Mouse (Mus musculus) MEL (cell line): ENCODE data around the gene Kcnh4. TPM values are rescaled to one million over a fixed set of nuclear protein-coding genes. Genes with fewer than 3 reads are reported as not detected.
A peak's percentile ranks its signal among the peaks of the same experiment; 100 is the strongest.

Experiments used
- DNase-seq: peaks from one replicate; pipeline ENCODE4 v3.0.0; 2011; ENCODE audit warnings: low read depth, low spot score
- H3K27ac ChIP-seq: 2 replicates; pipeline ENCODE4 v1.5.1; 2012; ENCODE audit warnings: low read depth, mild to moderate bottlenecking, control low read depth, low read length, moderate library complexity; ENCODE audit not compliant: control insufficient read depth
- H3K27me3 ChIP-seq, 2 experiments: fragments of 150-350 bp in 1 of 2; sonication (generic) in 1 of 2; 2 replicates each; pipeline ENCODE4 v1.6.1; 2012; ENCODE audit warnings: low read length in 2 of 2, mild to moderate bottlenecking in 2 of 2, improper control_type of control experiment in 1 of 2, moderate library complexity in 1 of 2; ENCODE audit not compliant: insufficient read depth in 2 of 2, control insufficient read depth in 1 of 2
- H3K36me3 ChIP-seq, 2 experiments: 2 replicates each; pipeline ENCODE4 v1.6.1; 2012 to 2014; ENCODE audit warnings: low read length in 2 of 2, improper control_type of control experiment in 1 of 2, inconsistent platforms in 1 of 2, mild to moderate bottlenecking in 1 of 2; ENCODE audit not compliant: insufficient read depth in 2 of 2, control insufficient read depth in 1 of 2
- H3K4me1 ChIP-seq, 2 experiments: fragments of 150-350 bp in 1 of 2; sonication (generic) in 1 of 2; 2 replicates each; pipeline ENCODE4 v1.6.1; 2012; ENCODE audit warnings: low read length in 2 of 2, improper control_type of control experiment in 1 of 2, mild to moderate bottlenecking in 1 of 2; ENCODE audit not compliant: insufficient read depth in 2 of 2, control insufficient read depth in 1 of 2
- H3K4me3 ChIP-seq, 2 experiments: fragments of 150-350 bp in 1 of 2; sonication (generic) in 1 of 2; 2 replicates each; pipeline ENCODE4 v1.5.1; 2012; ENCODE audit warnings: low read depth in 2 of 2, low read length in 2 of 2, mild to moderate bottlenecking in 2 of 2, moderate library complexity in 2 of 2, control low read depth in 1 of 2, improper control_type of control experiment in 1 of 2; ENCODE audit not compliant: control insufficient read depth in 1 of 2, insufficient read depth in 1 of 2
- H3K79me2 ChIP-seq: 2 replicates; pipeline ENCODE4 v1.6.1; 2012; ENCODE audit warnings: mild to moderate bottlenecking, low read length, moderate library complexity; ENCODE audit not compliant: control insufficient read depth, poor library complexity, insufficient read depth
- H3K9ac ChIP-seq: 2 replicates; pipeline ENCODE4 v1.6.1; 2012; ENCODE audit warnings: low read depth, mild to moderate bottlenecking, control low read depth, low read length, moderate library complexity; ENCODE audit not compliant: control insufficient read depth, poor library complexity, severe bottlenecking
- H3K9me3 ChIP-seq: fragments of 150-350 bp; sonication (generic); replicated peaks from 2 replicates; pipeline ENCODE4 v1.6.1; 2012; ENCODE audit warnings: mild to moderate bottlenecking, low read length, improper control_type of control experiment, moderate library complexity; ENCODE audit not compliant: insufficient read depth
- BHLHE40 ChIP-seq: IDR thresholded peaks from 2 replicates; pipeline ENCODE4 v1.6.1; 2012; ENCODE audit warnings: low read depth, mild to moderate bottlenecking, inconsistent platforms, low read length, improper control_type of control experiment, borderline replicate concordance
- CHD1 ChIP-seq: IDR thresholded peaks from 2 replicates; pipeline ENCODE4 v1.6.1; 2012; ENCODE audit warnings: low read depth, mild to moderate bottlenecking, inconsistent platforms, low read length, improper control_type of control experiment
- CHD2 ChIP-seq: IDR thresholded peaks from 2 replicates; pipeline ENCODE4 v1.6.1; 2011; ENCODE audit warnings: low read length, improper control_type of control experiment
- CTCF ChIP-seq, 3 experiments: IDR thresholded peaks in 2 of 3; conservative IDR thresholded peaks in 1 of 3; 2 replicates each; pipeline ENCODE4 v1.5.1; 2011 to 2012; ENCODE audit warnings: low read length in 3 of 3, low read depth in 2 of 3, mild to moderate bottlenecking in 2 of 3, improper control_type of control experiment in 1 of 3, inconsistent platforms in 1 of 3, mixed read lengths in 1 of 3, moderate library complexity in 1 of 3; ENCODE audit not compliant: control insufficient read depth in 1 of 3, insufficient read depth in 1 of 3, poor library complexity in 1 of 3, severe bottlenecking in 1 of 3
- E2F4 ChIP-seq: IDR thresholded peaks from 2 replicates; pipeline ENCODE4 v1.6.1; 2011; ENCODE audit warnings: low read depth, low read length, improper control_type of control experiment, borderline replicate concordance
- ELF1 ChIP-seq: IDR thresholded peaks from 2 replicates; pipeline ENCODE4 v1.6.1; 2014; ENCODE audit warnings: low read depth, mild to moderate bottlenecking, inconsistent platforms, low read length, improper control_type of control experiment, moderate library complexity
- EP300 ChIP-seq, 2 experiments: IDR thresholded peaks; 2 replicates each; pipeline ENCODE4 v1.6.1; 2011; ENCODE audit warnings: improper control_type of control experiment in 2 of 2, low read length in 2 of 2, low read depth in 1 of 2, mild to moderate bottlenecking in 1 of 2
- ETS1 ChIP-seq: IDR thresholded peaks from 2 replicates; pipeline ENCODE4 v1.6.1; 2012; ENCODE audit warnings: low read depth, mild to moderate bottlenecking, inconsistent platforms, low read length, improper control_type of control experiment, moderate library complexity
- GATA1 ChIP-seq: IDR thresholded peaks from 2 replicates; pipeline ENCODE4 v1.6.1; 2011; ENCODE audit warnings: low read depth, low read length, improper control_type of control experiment
- HCFC1 ChIP-seq: IDR thresholded peaks from 2 replicates; pipeline ENCODE4 v1.6.1; 2012; ENCODE audit warnings: low read depth, mild to moderate bottlenecking, inconsistent platforms, low read length, improper control_type of control experiment, moderate library complexity
- JUND ChIP-seq: IDR thresholded peaks from 2 replicates; pipeline ENCODE4 v1.6.1; 2011; ENCODE audit warnings: low read depth, mild to moderate bottlenecking, improper control_type of control experiment, low read length
- KAT2A ChIP-seq: conservative IDR thresholded peaks from 2 replicates; pipeline ENCODE4 v1.6.1; 2012; ENCODE audit warnings: low read depth, low read length, improper control_type of control experiment, inconsistent platforms
- MAX ChIP-seq: IDR thresholded peaks from 2 replicates; pipeline ENCODE4 v1.6.1; 2011; ENCODE audit warnings: low read length, improper control_type of control experiment
- MAZ ChIP-seq: IDR thresholded peaks from 2 replicates; pipeline ENCODE4 v1.6.1; 2012; ENCODE audit warnings: low read depth, mild to moderate bottlenecking, inconsistent platforms, low read length, improper control_type of control experiment
- MEF2A ChIP-seq: IDR thresholded peaks from 2 replicates; pipeline ENCODE4 v1.6.1; 2014; ENCODE audit warnings: low read depth, mild to moderate bottlenecking, inconsistent platforms, low read length, improper control_type of control experiment; ENCODE audit not compliant: poor library complexity, insufficient replicate concordance, severe bottlenecking; ENCODE audit errors: extremely low read depth
- MXI1 ChIP-seq: IDR thresholded peaks from 2 replicates; pipeline ENCODE4 v1.6.1; 2011; ENCODE audit warnings: mild to moderate bottlenecking, low read depth, low read length, improper control_type of control experiment
- MYB ChIP-seq: IDR thresholded peaks from 2 replicates; pipeline ENCODE4 v1.6.1; 2011; ENCODE audit warnings: mild to moderate bottlenecking, low read depth, low read length, improper control_type of control experiment
- MYC ChIP-seq: IDR thresholded peaks from 2 replicates; pipeline ENCODE4 v1.6.1; 2011; ENCODE audit warnings: low read depth, mild to moderate bottlenecking, low read length, improper control_type of control experiment, moderate library complexity
- NRF1 ChIP-seq: IDR thresholded peaks from 2 replicates; pipeline ENCODE4 v1.6.1; 2014; ENCODE audit warnings: low read depth, mild to moderate bottlenecking, inconsistent platforms, low read length, improper control_type of control experiment, moderate library complexity; ENCODE audit not compliant: poor library complexity, insufficient read depth, severe bottlenecking
- POLR2A ChIP-seq, 2 experiments: IDR thresholded peaks; 2 replicates each; pipeline ENCODE4 v1.6.1; 2011 to 2012; ENCODE audit warnings: low read length in 2 of 2, mild to moderate bottlenecking in 2 of 2, control low read depth in 1 of 2, improper control_type of control experiment in 1 of 2, low read depth in 1 of 2, moderate library complexity in 1 of 2; ENCODE audit not compliant: control insufficient read depth in 1 of 2, insufficient read depth in 1 of 2, poor library complexity in 1 of 2
- POLR2AphosphoS2 ChIP-seq: IDR thresholded peaks from 2 replicates; pipeline ENCODE4 v1.6.1; 2011; ENCODE audit warnings: low read length, improper control_type of control experiment
- RAD21 ChIP-seq: IDR thresholded peaks from 2 replicates; pipeline ENCODE4 v1.6.1; 2011; ENCODE audit warnings: mild to moderate bottlenecking, low read depth, low read length, improper control_type of control experiment
- RCOR1 ChIP-seq: IDR thresholded peaks from 2 replicates; pipeline ENCODE4 v1.6.1; 2012; ENCODE audit warnings: low read depth, mild to moderate bottlenecking, inconsistent platforms, low read length, improper control_type of control experiment
- SMC3 ChIP-seq: IDR thresholded peaks from 2 replicates; pipeline ENCODE4 v1.6.1; 2011; ENCODE audit warnings: low read depth, low read length, improper control_type of control experiment
- TAL1 ChIP-seq: IDR thresholded peaks from 2 replicates; pipeline ENCODE4 v1.6.1; 2012; ENCODE audit warnings: mild to moderate bottlenecking, inconsistent platforms, low read length, moderate library complexity, mixed read lengths
- TBP ChIP-seq: IDR thresholded peaks from 2 replicates; pipeline ENCODE4 v1.8.0; 2011; ENCODE audit warnings: low read depth, low read length, improper control_type of control experiment
- TCF12 ChIP-seq: IDR thresholded peaks from 2 replicates; pipeline ENCODE4 v1.6.1; 2014; ENCODE audit warnings: low read depth, mild to moderate bottlenecking, inconsistent platforms, low read length, improper control_type of control experiment, moderate library complexity
- USF2 ChIP-seq, 2 experiments: IDR thresholded peaks; 2 replicates each; pipeline ENCODE4 v1.6.1; 2011 to 2012; ENCODE audit warnings: improper control_type of control experiment in 2 of 2, low read length in 2 of 2, borderline replicate concordance in 1 of 2, inconsistent platforms in 1 of 2, low read depth in 1 of 2, mild to moderate bottlenecking in 1 of 2; ENCODE audit not compliant: insufficient read depth in 1 of 2
- ZC3H11A ChIP-seq: IDR thresholded peaks from 2 replicates; pipeline ENCODE4 v1.6.1; 2012; ENCODE audit warnings: low read depth, mild to moderate bottlenecking, inconsistent platforms, low read length, improper control_type of control experiment
- ZMIZ1 ChIP-seq: IDR thresholded peaks from 2 replicates; pipeline ENCODE4 v1.6.1; 2012; ENCODE audit warnings: low read depth, mild to moderate bottlenecking, inconsistent platforms, low read length, improper control_type of control experiment, moderate library complexity
- ZNF384 ChIP-seq: IDR thresholded peaks from 2 replicates; pipeline ENCODE4 v1.6.1; 2012; ENCODE audit warnings: low read depth, mild to moderate bottlenecking, inconsistent platforms, low read length, improper control_type of control experiment
- polyA plus RNA-seq, 2 experiments: library from polyadenylated mRNA; stranded (reverse) in 1 of 2; unstranded in 1 of 2; fragments of >175 nt in 1 of 2; fragments of >200 nt in 1 of 2; gene quantifications; 2 replicates each; pipeline versions ENCODE4 v1.2.1 to v1.2.4; 2012; ENCODE audit warnings: low replicate concordance in 2 of 2, low read depth in 1 of 2; ENCODE audit not compliant: insufficient read length in 2 of 2, insufficient read depth in 1 of 2, missing spikeins in 1 of 2
- total RNA-seq: library from RNA; depleted of rRNA; stranded (reverse); fragments of 300-350 nt; gene quantifications from 2 replicates; pipeline ENCODE4 v1.2.3, GENCODE M21; 2012

The Kcnh4 gene
- total and polyA plus RNA-seq, 3 experiments: 0.04 to 0.08 TPM; not detected in 1

GRCm38 (mm10) chr11:100714534-100714915 lies 45.2 kb downstream of the Kcnh4 start (continued):
- TF ChIP-seq SMC3 (peak; percentile 84), TCF12 (0 out of 2 replicates have a peak, but pooled peaks have one; percentile 44), BHLHE40 (no peak), CHD1 (no peak), ZNF384 (peak; percentile 49; the same call in 1 of the 2 replicates), GATA1 (peak; percentile 59), TAL1 (no peak), POLR2AphosphoS2 (no peak), ZMIZ1 (no peak), MAZ (no peak), MEF2A (no peak), TBP (no peak), RCOR1 (0 out of 2 replicates have a peak, but pooled peaks have one; percentile 23)

DNA sequence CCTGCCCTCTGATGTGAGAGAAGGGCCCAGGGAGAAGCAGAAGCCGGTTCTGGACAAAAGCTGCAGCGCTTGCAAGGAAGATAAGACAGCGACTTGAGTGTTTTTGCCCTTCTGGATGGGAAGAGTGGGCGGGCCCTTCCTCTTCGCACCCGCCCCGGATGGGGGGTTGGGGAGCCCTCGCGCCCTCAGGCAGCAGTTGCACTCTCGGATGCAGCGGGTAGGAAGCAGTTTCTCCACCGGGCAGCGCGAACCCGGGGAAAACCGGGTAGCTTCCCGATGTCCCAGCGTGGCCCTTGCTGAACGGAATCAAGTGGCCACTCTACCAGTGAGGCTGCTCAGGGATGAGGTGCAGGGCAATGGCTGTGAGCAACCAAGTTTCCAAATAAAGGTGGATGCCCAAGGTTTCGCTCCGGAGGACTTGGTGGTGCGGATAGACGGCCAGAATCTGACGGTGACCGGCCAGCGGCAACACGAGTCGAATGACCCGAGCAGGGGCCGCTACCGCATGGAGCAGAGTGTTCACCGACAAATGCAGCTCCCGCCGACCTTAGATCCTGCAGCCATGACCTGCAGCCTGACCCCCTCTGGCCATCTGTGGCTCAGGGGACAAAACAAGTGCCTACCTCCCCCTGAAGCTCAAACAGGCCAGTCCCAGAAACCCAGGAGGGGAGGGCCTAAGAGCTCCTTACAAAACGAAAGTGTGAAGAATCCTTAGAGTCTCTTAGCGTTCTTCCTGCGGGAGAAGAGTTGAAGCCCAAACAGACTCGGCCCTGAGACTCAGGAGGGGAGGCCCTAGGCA lies 45.8 kb downstream of the Kcnh4 start, which contains the start of gene Hspb9:
Hspb9 (plus strand) TSS at position 116 of the 799 bp plus-strand sequence.
- Histone ChIP-seq H3K79me2 (peaks cover 13% of the 10 kb centered on the region), H3K36me3 (peaks cover 4 to 28% of the 10 kb centered on the region in 2 experiments), H3K4me1 (peaks cover 5 to 27% of the 10 kb centered on the region in 2 experiments; a peak in 3 of 4 replicates), H3K9ac (peak within 1 kb of the TSS; percentile 64), H3K27me3 (no peaks in the 10 kb centered on the region), H3K9me3 (no peaks in the 10 kb centered on the region), H3K4me3 (peak within 1 kb of the TSS; percentile 32 to 39), H3K27ac (peak within 1 kb of the TSS; percentile 79)
- peak; percentile 96 for DNase-seq
- TF ChIP-seq HCFC1 (peak; percentile 74), RCOR1 (peak; percentile 20; the same call in 1 of the 2 replicates), ZC3H11A (no peak), CTCF (IDR thresholded peaks at IDR 0.05 in 2 of 3, conservative IDR thresholded peaks at IDR 0.05 in 1 of 3; ENCODE audit: control insufficient read depth in 1 of 3, insufficient read depth in 1 of 3, low read depth in 2 of 3, low read length in 3 of 3, poor library complexity in 1 of 3, severe bottlenecking in 1 of 3) (no peak; a peak in 1 of 6 replicates), USF2 (IDR thresholded peaks at IDR 0.05; ENCODE audit: borderline replicate concordance in 1 of 2, insufficient read depth in 1 of 2, low read depth in 1 of 2, low read length in 2 of 2) (no peak), ELF1 (peak; percentile 66), ZNF384 (no peak; the same call in 1 of the 2 replicates), JUND (no peak), E2F4 (no peak), MYB (peak; percentile 14; the same call in 1 of the 2 replicates), ZMIZ1 (peak; percentile 57; the same call in 1 of the 2 replicates), MYC (0 out of 2 replicates have a peak, but pooled peaks have one; percentile 33), ETS1 (peak; percentile 45), CHD1 (no peak), CHD2 (peak; percentile 54), KAT2A (no peak), TCF12 (peak; percentile 56; the same call in 1 of the 2 replicates), EP300 (IDR thresholded peaks at IDR 0.05; ENCODE audit: low read depth in 1 of 2, low read length in 2 of 2) (peak; percentile 41 to 75), POLR2A (IDR thresholded peaks at IDR 0.05; ENCODE audit: control insufficient read depth in 1 of 2, insufficient read depth in 1 of 2, low read depth in 1 of 2, low read length in 2 of 2, poor library complexity in 1 of 2) (peak; percentile 31 to 63; a peak in 2 of 4 replicates), MXI1 (peak; percentile 33; the same call in 1 of the 2 replicates), RAD21 (no peak), NRF1 (peak; percentile 9; the same call in 1 of the 2 replicates), MAX (peak; percentile 56), TBP (peak; percentile 77), MEF2A (no peak)
